Mouse (Mus musculus) CD4-positive, CD25-positive, alpha-beta regulatory T cell, adult 2 months (primary cell): ENCODE data around the gene 9330182L06Rik.
A peak's percentile ranks its signal among the peaks of the same experiment; 100 is the strongest.

Experiments used
- DNase-seq: peaks from one replicate; pipeline ENCODE4 v3.0.0-alpha.2; 2012; ENCODE audit warnings: low read depth, low spot score

Gene 9330182L06Rik

GRCm38 (mm10) chr5:9361982-9362661, 96.2 kb downstream of the 9330182L06Rik start:
- no peak for DNase-seq

- no peak for DNase-seq
Measured at GRCm38 (mm10) chr5:9364937-9365336, 99.0 kb downstream of the 9330182L06Rik start.

GRCm38 (mm10) chr5:9367920-9368692, 102.2 kb downstream of the 9330182L06Rik start:
- no peak for DNase-seq

- no peak for DNase-seq
Measured at GRCm38 (mm10) chr5:9371127-9371526, 105.2 kb downstream of the 9330182L06Rik start.

- no peak for DNase-seq
Measured at GRCm38 (mm10) chr5:9373341-9373740, 107.4 kb downstream of the 9330182L06Rik start.

- DNase-seq: no peak
Measured at GRCm38 (mm10) chr5:9389968-9390367, 124.0 kb downstream of the 9330182L06Rik start.

- DNase-seq: no peak
Measured at GRCm38 (mm10) chr5:9391858-9392393, 126.0 kb downstream of the 9330182L06Rik start.

GRCm38 (mm10) chr5:9417098-9417497, 151.2 kb downstream of the 9330182L06Rik start:
- no peak for DNase-seq

GRCm38 (mm10) chr5:9417802-9418201, 151.9 kb downstream of the 9330182L06Rik start:
- no peak for DNase-seq

- DNase-seq: no peak
Measured at GRCm38 (mm10) chr5:9419964-9420363, 154.0 kb downstream of the 9330182L06Rik start.

GRCm38 (mm10) chr5:9424464-9424863, 158.5 kb downstream of the 9330182L06Rik start:
- DNase-seq: no peak

GRCm38 (mm10) chr5:9427165-9427564, 161.2 kb downstream of the 9330182L06Rik start:
- no peak for DNase-seq

GRCm38 (mm10) chr5:9427581-9428241, 161.8 kb downstream of the 9330182L06Rik start:
- peak; percentile 43 for DNase-seq

- DNase-seq: no peak
Measured at GRCm38 (mm10) chr5:9428728-9429127, 162.8 kb downstream of the 9330182L06Rik start.

- no peak for DNase-seq
Measured at GRCm38 (mm10) chr5:9446146-9446545, 180.2 kb downstream of the 9330182L06Rik start.

- no peak for DNase-seq
Measured at GRCm38 (mm10) chr5:9448931-9449330, 183.0 kb downstream of the 9330182L06Rik start.

GRCm38 (mm10) chr5:9449570-9449969, 183.7 kb downstream of the 9330182L06Rik start:
- no peak for DNase-seq

GRCm38 (mm10) chr5:9453298-9453697, 187.4 kb downstream of the 9330182L06Rik start:
- DNase-seq: no peak

- no peak for DNase-seq
Measured at GRCm38 (mm10) chr5:9477587-9477986, 211.7 kb downstream of the 9330182L06Rik start.

GRCm38 (mm10) chr5:9495456-9495855, 229.5 kb downstream of the 9330182L06Rik start:
- no peak for DNase-seq

- no peak for DNase-seq
Measured at GRCm38 (mm10) chr5:9497235-9497634, 231.3 kb downstream of the 9330182L06Rik start.

- no peak for DNase-seq
Measured at GRCm38 (mm10) chr5:9511027-9511426, 245.1 kb downstream of the 9330182L06Rik start.
